Mouse (Mus musculus): ENCODE measurements around the gene Tekt1. TPM values are rescaled to one million over a fixed set of nuclear protein-coding genes. Genes with fewer than 3 reads are reported as not detected.

The Tekt1 gene
- total and polyA plus RNA-seq, 3 experiments, result 0.08 TPM; not detected in 2

DNA sequence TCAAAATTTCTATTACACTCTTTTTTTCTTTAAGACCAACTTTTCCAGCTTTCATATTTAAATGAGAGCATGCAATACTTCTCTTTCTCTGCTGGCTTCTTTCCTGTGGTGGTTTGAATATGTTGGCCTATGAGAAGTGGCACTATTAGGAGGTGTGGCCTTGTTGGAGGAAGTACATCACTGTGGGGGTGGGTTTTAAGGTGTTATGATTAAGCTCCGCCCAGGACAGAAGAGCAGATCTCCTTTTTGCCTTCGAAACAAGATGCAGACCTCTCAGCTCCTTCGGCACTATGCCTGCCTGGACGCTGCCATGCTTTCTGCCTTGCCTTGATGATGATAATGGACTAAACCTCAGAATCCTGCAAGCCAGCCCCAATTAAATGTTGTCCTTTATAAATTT, 36.5 kb downstream of the Tekt1 start (continued):
- TF ChIP-seq ETS1 (conservative IDR thresholded peaks at IDR 0.05; ENCODE audit: low read depth, low read length) (no peak), PAX5 (IDR thresholded peaks at IDR 0.05; ENCODE audit: low read length) (no peak), MYC (IDR thresholded peaks at IDR 0.05; ENCODE audit: low read depth, low read length) (no peak), E2F4 (IDR thresholded peaks at IDR 0.05; ENCODE audit: insufficient replicate concordance, low read depth, low read length) (no peak), MAX (IDR thresholded peaks at IDR 0.05; ENCODE audit: low read length) (0 out of 2 replicates have a peak, but pooled peaks have one; percentile 15), POLR2A (IDR thresholded peaks at IDR 0.05; ENCODE audit: low read depth, low read length) (peak; percentile 46; the same call in 1 of the 2 replicates), IRF4 (IDR thresholded peaks at IDR 0.05; ENCODE audit: low read depth, low read length) (no peak), TBP (conservative IDR thresholded peaks at IDR 0.05; ENCODE audit: low read depth, low read length) (0 out of 2 replicates have a peak, but pooled peaks have one; percentile 22), RAD21 (IDR thresholded peaks at IDR 0.05; ENCODE audit: low read depth, low read length) (no peak), HCFC1 (IDR thresholded peaks at IDR 0.05; ENCODE audit: low read depth, low read length) (peak; percentile 16; the same call in 1 of the 2 replicates), JUN (IDR thresholded peaks at IDR 0.05; ENCODE audit: insufficient read depth, low read depth, low read length) (no peak), UBTF (IDR thresholded peaks at IDR 0.05; ENCODE audit: low read depth, low read length) (no peak), NELFE (IDR thresholded peaks at IDR 0.05; ENCODE audit: low read depth, low read length) (no peak), ZC3H11A (IDR thresholded peaks at IDR 0.05; ENCODE audit: low read depth, low read length) (no peak), USF2 (conservative IDR thresholded peaks at IDR 0.05; ENCODE audit: low read depth, low read length) (no peak), ELF1 (IDR thresholded peaks at IDR 0.05; ENCODE audit: low read depth, low read length) (no peak), NRF1 (IDR thresholded peaks at IDR 0.05; ENCODE audit: low read depth, low read length) (no peak)

GRCm38 (mm10) chr11:72324431-72324830, 37.8 kb downstream of the Tekt1 start:
- Histone ChIP-seq H3K27me3 (replicated peaks) (no peaks in the 10 kb centered on the region), H3K36me3 (replicated peaks in 1 of 2; ENCODE audit: control insufficient read depth in 1 of 2, insufficient read depth in 1 of 2, low read length in 1 of 2) (no peaks in the 10 kb centered on the region), H3K27ac (ENCODE audit: insufficient read depth, low read depth) (no peak overlapping the region), H3K4me3 (replicated peaks in 1 of 3; ENCODE audit: low read depth in 2 of 3, low read length in 2 of 3, poor library complexity in 1 of 3) (no peak overlapping the region), H3K9ac (ENCODE audit: insufficient read depth, low read depth) (no peak overlapping the region), H3K4me2 (ENCODE audit: insufficient read depth, low read depth, poor library complexity, severe bottlenecking) (no peak overlapping the region), H3K4me1 (ENCODE audit: control insufficient read depth in 1 of 2, insufficient read depth in 2 of 2) (peaks cover 0 to 6% of the 10 kb centered on the region in 2 experiments; a peak in 2 of 4 replicates), H3K79me2 (replicated peaks; ENCODE audit: control insufficient read depth, extremely low read depth, insufficient read depth, poor library complexity, severe bottlenecking) (no peaks in the 10 kb centered on the region), H3K9me3 (replicated peaks; ENCODE audit: low read length) (no peaks in the 10 kb centered on the region)
- dilution Hi-C loops (cut with MboI; ENCODE audit: extremely low pct_ligation_motif_present, extremely low pct_unique_long_range_greater_than_20kb, low sequenced_read_pairs), result no loop called here
- in situ Hi-C loops (cut with MboI; ENCODE audit: low pct_ligation_motif_present, low pct_unique_long_range_greater_than_20kb, low sequenced_read_pairs), result no loop called here
- DNase-seq (ENCODE audit: extremely low read depth), result peak; percentile 26
- no peak; the same call in 1 of the 2 replicates for TF ChIP-seq ZC3H11A (IDR thresholded peaks at IDR 0.05; ENCODE audit: low read depth, low read length)
- TF ChIP-seq SIN3A (IDR thresholded peaks at IDR 0.05; ENCODE audit: low read length), result no peak
- no peak for TF ChIP-seq RCOR1 (conservative IDR thresholded peaks at IDR 0.05; ENCODE audit: low read depth, low read length)
- TF ChIP-seq NRF1 (IDR thresholded peaks at IDR 0.05; ENCODE audit: low read depth, low read length), result no peak
- peak; percentile 64 for TF ChIP-seq ZNF384 (IDR thresholded peaks at IDR 0.05; ENCODE audit: low read depth, low read length)
- TF ChIP-seq UBTF (IDR thresholded peaks at IDR 0.05; ENCODE audit: low read depth, low read length), result no peak
- TF ChIP-seq MYC (IDR thresholded peaks at IDR 0.05; ENCODE audit: low read depth, low read length), result 0 out of 2 replicates have a peak, but pooled peaks have one; percentile 42
- no peak for TF ChIP-seq POLR2A (IDR thresholded peaks at IDR 0.05; ENCODE audit: low read depth, low read length)
- TF ChIP-seq ZKSCAN1 (IDR thresholded peaks at IDR 0.05; ENCODE audit: borderline replicate concordance, low read depth, low read length), result no peak
- no peak for TF ChIP-seq CHD2 (IDR thresholded peaks at IDR 0.05; ENCODE audit: low read length)
- no peak for TF ChIP-seq USF1 (IDR thresholded peaks at IDR 0.05; ENCODE audit: low read depth, low read length)
- no peak for TF ChIP-seq BHLHE40 (IDR thresholded peaks at IDR 0.05; ENCODE audit: low read depth, low read length)
- peak; percentile 83 for TF ChIP-seq RAD21 (IDR thresholded peaks at IDR 0.05; ENCODE audit: low read depth, low read length)
- peak; percentile 74 for TF ChIP-seq SMC3 (IDR thresholded peaks at IDR 0.05; ENCODE audit: low read depth, low read length)
- TF ChIP-seq ETS1 (conservative IDR thresholded peaks at IDR 0.05; ENCODE audit: low read depth, low read length), result no peak
- peak; percentile 33 to 80; a peak in 3 of 4 replicates for TF ChIP-seq CTCF (conservative IDR thresholded peaks at IDR 0.05 in 1 of 2, IDR thresholded peaks at IDR 0.05 in 1 of 2; ENCODE audit: low read depth in 2 of 2, low read length in 2 of 2)
- no peak for TF ChIP-seq ZMIZ1 (IDR thresholded peaks at IDR 0.05; ENCODE audit: low read depth, low read length)
- no peak for TF ChIP-seq USF2 (conservative IDR thresholded peaks at IDR 0.05; ENCODE audit: low read depth, low read length)
- TF ChIP-seq ELF1 (IDR thresholded peaks at IDR 0.05; ENCODE audit: low read depth, low read length), result no peak
- TF ChIP-seq CHD1 (IDR thresholded peaks at IDR 0.05; ENCODE audit: low read depth, low read length), result no peak
- TF ChIP-seq MEF2A (IDR thresholded peaks at IDR 0.05; ENCODE audit: borderline replicate concordance, low read depth, low read length), result no peak
- TF ChIP-seq MAFK (IDR thresholded peaks at IDR 0.05; ENCODE audit: insufficient replicate concordance, low read length), result no peak
- no peak for TF ChIP-seq TCF12 (IDR thresholded peaks at IDR 0.05; ENCODE audit: low read depth, low read length)
- no peak for TF ChIP-seq JUND (conservative IDR thresholded peaks at IDR 0.05; ENCODE audit: low read depth, low read length)
- TF ChIP-seq HCFC1 (IDR thresholded peaks at IDR 0.05; ENCODE audit: low read depth, low read length), result no peak
- no peak for TF ChIP-seq KAT2A (IDR thresholded peaks at IDR 0.05; ENCODE audit: insufficient replicate concordance, low read length)
- no peak for TF ChIP-seq MAZ (IDR thresholded peaks at IDR 0.05; ENCODE audit: low read depth, low read length)
- TF ChIP-seq TBP (conservative IDR thresholded peaks at IDR 0.05; ENCODE audit: low read depth, low read length), result no peak
- TF ChIP-seq GABPA (IDR thresholded peaks at IDR 0.05; ENCODE audit: insufficient replicate concordance, low read depth, low read length), result no peak
- no peak for TF ChIP-seq JUN (IDR thresholded peaks at IDR 0.05; ENCODE audit: insufficient read depth, low read depth, low read length)
- TF ChIP-seq PAX5 (IDR thresholded peaks at IDR 0.05; ENCODE audit: low read length), result no peak

All from CH12.LX (cell line).